Mouse (Mus musculus): ENCODE measurements around the gene Uqcc1. TPM values are rescaled to one million over a fixed set of nuclear protein-coding genes. Genes with fewer than 3 reads are reported as not detected.
A peak's percentile ranks its signal among the peaks of the same experiment; 100 is the strongest.
"Not testable (repeated sequence)": the region's sequence is repeated elsewhere in the genome, so short reads cannot be mapped to it uniquely, and the experiment has no call there.

Gene Uqcc1
- polyA plus RNA-seq, 1 experiment from 2014 or later: 40.4 TPM

DNA sequence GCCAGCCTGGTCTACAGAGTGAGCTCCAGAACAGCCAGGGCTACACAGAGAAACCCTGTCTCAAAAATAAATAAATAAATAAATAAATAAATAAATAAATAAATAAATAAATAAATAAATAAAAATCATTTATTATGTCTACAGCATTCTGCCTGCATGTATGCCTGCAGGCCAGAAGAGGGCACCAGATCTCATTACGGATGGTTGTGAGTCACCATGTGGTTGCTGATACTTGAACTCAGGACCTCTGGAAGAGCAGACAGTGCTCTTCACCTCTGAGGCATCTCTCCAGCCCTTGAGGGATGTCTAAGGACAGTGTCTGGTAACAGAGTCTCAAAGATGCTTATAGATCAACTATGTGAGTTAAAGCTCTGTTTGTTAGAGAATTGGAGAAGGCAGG is 98.0 kb downstream of the Uqcc1 start:
- WGBS: 74% methylated on average over 1 of the region's 1 CpGs
- not testable (repeated sequence) for H3K4me1 ChIP-seq (replicated peaks; ENCODE audit: control insufficient read depth, insufficient read depth, low read length); H3K27me3 ChIP-seq (replicated peaks; ENCODE audit: control insufficient read depth, insufficient read depth, low read length); H3K27ac ChIP-seq (ENCODE audit: low read depth, low read length); H3K9me3 ChIP-seq (ENCODE audit: control insufficient read depth); H3K4me3 ChIP-seq (ENCODE audit: low read depth, low read length); H3K4me2 ChIP-seq (replicated peaks; ENCODE audit: low read depth); H3K9ac ChIP-seq (ENCODE audit: low read depth, low read length); ATAC-seq; H3K36me3 ChIP-seq (ENCODE audit: control insufficient read depth, insufficient read depth)
- peak; percentile 52 for TF ChIP-seq CTCF (IDR thresholded peaks at IDR 0.05; ENCODE audit: low read depth)

GRCm38 (mm10) chr2:155831302-155831701 is 98.8 kb downstream of the Uqcc1 start:
- no peak overlapping the region for H3K4me2 ChIP-seq (replicated peaks; ENCODE audit: low read depth)
- H3K27ac ChIP-seq (ENCODE audit: low read depth, low read length): no peak overlapping the region
- no peak overlapping the region for H3K9ac ChIP-seq (ENCODE audit: low read depth, low read length)
- H3K4me1 ChIP-seq (replicated peaks; ENCODE audit: control insufficient read depth, insufficient read depth, low read length): no peaks in the 10 kb centered on the region
- peak; percentile 59 for TF ChIP-seq CTCF (IDR thresholded peaks at IDR 0.05; ENCODE audit: low read depth)
- no peak overlapping the region for H3K4me3 ChIP-seq (ENCODE audit: low read depth, low read length)
- WGBS: 56% methylated on average over 9 of the region's 9 CpGs
- no peak for ATAC-seq
- no peaks in the 10 kb centered on the region for H3K27me3 ChIP-seq (replicated peaks; ENCODE audit: control insufficient read depth, insufficient read depth, low read length)
- no peaks in the 10 kb centered on the region for H3K36me3 ChIP-seq (ENCODE audit: control insufficient read depth, insufficient read depth)
- H3K9me3 ChIP-seq (ENCODE audit: control insufficient read depth): no peaks in the 10 kb centered on the region

GRCm38 (mm10) chr2:155830841-155831240 is 99.3 kb downstream of the Uqcc1 start:
- Histone ChIP-seq H3K36me3 (ENCODE audit: control insufficient read depth, insufficient read depth) (no peaks in the 10 kb centered on the region), H3K9me3 (ENCODE audit: control insufficient read depth) (no peaks in the 10 kb centered on the region), H3K4me2 (replicated peaks; ENCODE audit: low read depth) (no peak overlapping the region), H3K4me1 (replicated peaks; ENCODE audit: control insufficient read depth, insufficient read depth, low read length) (no peaks in the 10 kb centered on the region), H3K27me3 (replicated peaks; ENCODE audit: control insufficient read depth, insufficient read depth, low read length) (no peaks in the 10 kb centered on the region), H3K4me3 (ENCODE audit: low read depth, low read length) (no peak overlapping the region), H3K9ac (ENCODE audit: low read depth, low read length) (no peak overlapping the region), H3K27ac (ENCODE audit: low read depth, low read length) (no peak overlapping the region)
- ATAC-seq: no peak
- TF ChIP-seq CTCF (IDR thresholded peaks at IDR 0.05; ENCODE audit: low read depth): no peak
- 91% methylated on average over 8 of the region's 8 CpGs for WGBS

DNA sequence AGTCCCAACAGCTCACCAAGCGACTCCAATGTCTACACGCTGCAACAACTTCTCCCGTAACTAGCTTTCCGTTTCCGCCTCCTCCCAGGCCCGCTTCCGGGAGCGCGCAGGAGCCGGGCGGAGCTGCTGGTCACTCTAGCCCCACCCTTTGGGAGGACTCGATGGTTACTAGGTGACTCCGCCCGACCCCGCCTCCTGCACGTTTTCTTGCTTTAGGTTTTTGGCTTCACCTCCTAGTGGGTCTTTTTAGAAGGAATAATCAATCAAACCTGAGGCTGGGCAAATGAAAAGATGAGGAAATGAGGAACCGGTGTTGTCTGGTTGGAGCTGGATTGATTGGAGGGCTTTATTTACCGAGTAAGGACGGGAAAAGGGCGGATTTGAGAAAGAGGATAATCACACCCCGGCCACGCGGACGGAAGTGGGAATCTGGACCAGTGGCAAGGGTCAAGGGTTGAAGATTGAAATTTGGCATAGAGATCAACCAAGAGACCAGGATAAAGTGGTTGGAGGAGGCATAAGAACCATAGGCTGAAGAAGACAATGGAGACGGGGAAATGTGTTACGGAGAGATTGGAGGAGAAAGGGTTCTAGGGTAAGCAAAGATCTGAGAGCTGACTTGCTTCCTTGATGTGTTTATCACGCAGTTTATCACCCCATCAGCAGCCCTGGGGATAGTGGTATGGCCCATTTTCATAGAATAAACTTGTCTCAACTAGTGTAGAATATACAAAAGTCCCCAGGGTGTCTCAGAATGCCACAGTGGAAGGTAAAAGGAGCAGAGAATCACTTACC is 103.3 kb downstream of the Uqcc1 start, which contains the start of gene Eif6:
TSS of gene Eif6 (minus strand) at position 296 of the 795 bp plus-strand sequence.
- peak; percentile 90 for ATAC-seq
- no peaks in the 10 kb centered on the region for H3K27me3 ChIP-seq (replicated peaks; ENCODE audit: control insufficient read depth, insufficient read depth, low read length)
- H3K36me3 ChIP-seq (ENCODE audit: control insufficient read depth, insufficient read depth): peaks cover 22% of the 10 kb centered on the region
- peak within 1 kb of the TSS; percentile 95 for H3K27ac ChIP-seq (ENCODE audit: low read depth, low read length)
- no peaks in the 10 kb centered on the region for H3K9me3 ChIP-seq (ENCODE audit: control insufficient read depth)
- peak within 1 kb of the TSS; percentile 60 for H3K4me3 ChIP-seq (ENCODE audit: low read depth, low read length)
- TF ChIP-seq CTCF (IDR thresholded peaks at IDR 0.05; ENCODE audit: low read depth): no peak
- H3K4me2 ChIP-seq (replicated peaks; ENCODE audit: low read depth): peak within 1 kb of the TSS; percentile 74
- H3K9ac ChIP-seq (ENCODE audit: low read depth, low read length): peak within 1 kb of the TSS; percentile 83
- H3K4me1 ChIP-seq (replicated peaks; ENCODE audit: control insufficient read depth, insufficient read depth, low read length): no peaks in the 10 kb centered on the region
- 1% methylated on average over 27 of the region's 27 CpGs for WGBS

DNA sequence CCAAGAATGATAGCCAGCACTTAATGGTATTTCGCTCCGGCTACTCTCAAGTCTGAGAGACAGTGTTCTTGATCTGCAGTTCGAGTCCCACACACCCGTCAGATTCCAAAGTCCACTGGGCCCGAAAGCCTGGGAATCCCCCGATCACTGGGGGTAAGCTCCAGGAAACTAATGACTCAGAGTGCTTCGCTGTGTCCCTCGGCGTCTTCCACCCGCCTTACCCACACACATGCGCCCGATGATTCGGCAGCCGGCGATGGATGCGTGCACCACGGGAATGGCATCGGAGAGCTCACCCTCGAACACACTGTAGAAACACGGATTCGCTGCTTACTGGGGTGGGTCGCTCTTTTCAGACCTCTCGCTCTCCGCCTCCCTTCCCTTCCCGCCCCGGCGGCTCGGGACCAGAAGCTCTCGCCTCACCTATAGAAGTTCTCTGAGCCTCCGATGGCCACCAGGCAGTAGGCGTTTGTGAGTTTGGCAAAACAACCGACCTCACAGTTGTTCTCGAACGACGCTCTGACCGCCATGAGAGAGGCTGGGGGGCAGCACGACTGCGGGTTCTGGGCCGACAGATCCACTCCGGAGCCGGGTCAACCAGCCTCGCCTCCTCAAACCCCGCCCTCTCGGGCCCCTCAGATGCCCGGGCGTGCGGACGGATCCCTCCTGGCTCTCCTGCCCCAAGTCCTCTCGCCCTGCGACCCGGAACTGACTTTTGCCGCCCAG is 104.0 kb downstream of the Uqcc1 start:
- under 1% methylated on average over 52 of the region's 52 CpGs for WGBS
- no peak for TF ChIP-seq CTCF (IDR thresholded peaks at IDR 0.05; ENCODE audit: low read depth)
- H3K9me3 ChIP-seq (ENCODE audit: control insufficient read depth): no peaks in the 10 kb centered on the region
- no peaks in the 10 kb centered on the region for H3K4me1 ChIP-seq (replicated peaks; ENCODE audit: control insufficient read depth, insufficient read depth, low read length)
- peak; percentile 49 for ATAC-seq
- peak overlapping the region; percentile 74 for H3K4me2 ChIP-seq (replicated peaks; ENCODE audit: low read depth)
- peak overlapping the region; percentile 95 for H3K27ac ChIP-seq (ENCODE audit: low read depth, low read length)
- H3K4me3 ChIP-seq (ENCODE audit: low read depth, low read length): peak overlapping the region; percentile 60
- H3K27me3 ChIP-seq (replicated peaks; ENCODE audit: control insufficient read depth, insufficient read depth, low read length): no peaks in the 10 kb centered on the region
- H3K36me3 ChIP-seq (ENCODE audit: control insufficient read depth, insufficient read depth): peaks cover 29% of the 10 kb centered on the region
- H3K9ac ChIP-seq (ENCODE audit: low read depth, low read length): peak overlapping the region; percentile 83

GRCm38 (mm10) chr2:155823722-155824121 is 106.4 kb downstream of the Uqcc1 start:
- no peaks in the 10 kb centered on the region for H3K9me3 ChIP-seq (ENCODE audit: control insufficient read depth)
- H3K4me2 ChIP-seq (replicated peaks; ENCODE audit: low read depth): no peak overlapping the region
- no peak overlapping the region for H3K4me3 ChIP-seq (ENCODE audit: low read depth, low read length)
- no peak for TF ChIP-seq CTCF (IDR thresholded peaks at IDR 0.05; ENCODE audit: low read depth)
- H3K4me1 ChIP-seq (replicated peaks; ENCODE audit: control insufficient read depth, insufficient read depth, low read length): peaks cover 7% of the 10 kb centered on the region
- H3K36me3 ChIP-seq (ENCODE audit: control insufficient read depth, insufficient read depth): peaks cover 29% of the 10 kb centered on the region
- no peaks in the 10 kb centered on the region for H3K27me3 ChIP-seq (replicated peaks; ENCODE audit: control insufficient read depth, insufficient read depth, low read length)
- ATAC-seq: no peak
- WGBS: 94% methylated on average over 8 of the region's 8 CpGs
- no peak overlapping the region for H3K27ac ChIP-seq (ENCODE audit: low read depth, low read length)
- no peak overlapping the region for H3K9ac ChIP-seq (ENCODE audit: low read depth, low read length)

Measured in intestine, postnatal 0 days (tissue).